Mouse (Mus musculus) T-helper 2 cell (primary cell): ENCODE measurements around the gene Otos.

Source experiments
- in situ Hi-C: fragments of 300-600 bp; cut with MboI, MseI; formaldehyde crosslinking; loops from one replicate; pipeline ENCODE4 v1.15.1; 2025; ENCODE audit warnings: high pct_unique_total_duplicates

The Otos gene

GRCm38 (mm10) chr1:92648673-92649072 is at the start of gene Otos:
Gene Otos, minus strand, starts transcription at chr1:92648841.
- in situ Hi-C loops, result no loop called here

GRCm38 (mm10) chr1:92696848-92697247 is 48.2 kb upstream of the Otos start:
- in situ Hi-C loops, result no loop called here

GRCm38 (mm10) chr1:92695751-92696150 is 47.1 kb upstream of the Otos start:
- in situ Hi-C loops, result no loop called here

GRCm38 (mm10) chr1:92691166-92691844 is 42.7 kb upstream of the Otos start:
- in situ Hi-C loops, result no loop called here

GRCm38 (mm10) chr1:92686994-92687393 is 38.4 kb upstream of the Otos start:
- in situ Hi-C loops, result no loop called here

- in situ Hi-C loops, result no loop called here
These were observed 34.5 kb upstream of the Otos start for GRCm38 (mm10) chr1:92683151-92683550.

GRCm38 (mm10) chr1:92680668-92681603 is 32.3 kb upstream of the Otos start:
- in situ Hi-C loops, result no loop called here

GRCm38 (mm10) chr1:92678757-92679156 is 30.1 kb upstream of the Otos start:
- in situ Hi-C loops, result no loop called here

GRCm38 (mm10) chr1:92676676-92676975 is 28.0 kb upstream of the Otos start:
- in situ Hi-C loops, result no loop called here

GRCm38 (mm10) chr1:92675932-92676675 is 27.5 kb upstream of the Otos start:
- in situ Hi-C loops, result no loop called here

GRCm38 (mm10) chr1:92673258-92673782 is 24.7 kb upstream of the Otos start:
- in situ Hi-C loops, result no loop called here

- in situ Hi-C loops, result no loop called here
These were observed 22.7 kb upstream of the Otos start for GRCm38 (mm10) chr1:92671326-92671725.

- in situ Hi-C loops, result no loop called here
These were observed 20.8 kb upstream of the Otos start for GRCm38 (mm10) chr1:92669430-92669829.

- in situ Hi-C loops, result no loop called here
These were observed 18.5 kb upstream of the Otos start for GRCm38 (mm10) chr1:92667106-92667505.

- in situ Hi-C loops, result no loop called here
These were observed 10.8 kb upstream of the Otos start for GRCm38 (mm10) chr1:92659392-92659791.

- in situ Hi-C loops, result no loop called here
These were observed 8.6 kb upstream of the Otos start for GRCm38 (mm10) chr1:92657025-92657820.

GRCm38 (mm10) chr1:92654676-92655075 is 6.0 kb upstream of the Otos start:
- in situ Hi-C loops, result no loop called here

- in situ Hi-C loops, result no loop called here
These were observed 4.5 kb upstream of the Otos start for GRCm38 (mm10) chr1:92653179-92653578.

- in situ Hi-C loops, result no loop called here
These were observed 2.8 kb upstream of the Otos start for GRCm38 (mm10) chr1:92651467-92651866.

- in situ Hi-C loops, result no loop called here
These were observed 444 bp downstream of the Otos start for GRCm38 (mm10) chr1:92648197-92648596.

- in situ Hi-C loops, result no loop called here
These were observed 889 bp downstream of the Otos start for GRCm38 (mm10) chr1:92647752-92648151.
